Mouse (Mus musculus) cerebellum, postnatal 14 days (tissue): ENCODE data around the gene Gpr176.

ENCODE experiments used
- DNase-seq, 2 experiments: peaks; one replicate each; pipeline ENCODE4 v3.0.0; 2021; ENCODE audit warnings: mixed read lengths in 2 of 2

The Gpr176 gene

DNA sequence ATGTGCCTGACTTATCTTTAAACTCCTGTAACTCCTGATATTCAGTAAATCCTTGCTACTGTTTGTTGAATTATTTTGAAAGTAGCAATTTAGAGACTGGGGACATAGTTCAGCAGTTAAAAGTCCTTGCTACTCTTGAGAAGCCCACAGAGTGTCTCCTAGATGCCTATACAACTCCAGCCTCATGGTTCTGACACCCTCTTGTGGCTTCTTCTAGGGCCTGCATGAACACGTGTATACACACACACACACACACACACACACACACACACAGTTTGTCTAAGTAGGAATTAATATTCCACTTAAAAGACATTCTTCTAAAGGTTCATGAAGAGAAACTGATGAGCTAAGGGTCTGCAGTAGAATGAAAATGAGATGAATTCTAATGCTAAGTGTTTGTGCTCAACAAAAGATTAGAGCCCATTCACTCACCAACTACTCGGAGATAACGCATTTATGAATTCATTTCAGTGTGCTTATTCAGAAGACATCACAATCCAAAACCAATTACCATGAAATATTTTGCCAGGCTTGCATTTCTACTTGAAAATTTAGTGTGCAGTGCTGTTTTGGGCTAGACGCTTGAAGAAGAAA, 144.6 kb downstream of the Gpr176 start:
- no peak for DNase-seq
